Mouse (Mus musculus): ENCODE data around the gene Jmjd6. TPM values are rescaled to one million over a fixed set of nuclear protein-coding genes. Genes with fewer than 3 reads are reported as not detected.
A peak's percentile ranks its signal among the peaks of the same experiment; 100 is the strongest.
"Not testable (repeated sequence)": the region's sequence is repeated elsewhere in the genome, so short reads cannot be mapped to it uniquely, and the experiment has no call there.

The Jmjd6 gene
- polyA plus RNA-seq, 2 experiments, result 57.0 to 68.0 TPM

- H3K9me3 ChIP-seq (ENCODE audit: control insufficient read depth, low read length), result no peaks in the 10 kb centered on the region
- H3K27ac ChIP-seq (replicated peaks; ENCODE audit: low read depth, low read length), result no peak overlapping the region
- H3K36me3 ChIP-seq (ENCODE audit: control insufficient read depth, insufficient read depth, low read length), result peaks cover 57% of the 10 kb centered on the region
- no peak for TF ChIP-seq POLR2A (IDR thresholded peaks at IDR 0.05; ENCODE audit: borderline replicate concordance, extremely low read depth, insufficient read depth, insufficient read length)
- H3K4me3 ChIP-seq (replicated peaks; ENCODE audit: low read length), result peak overlapping the region; percentile 100
- no peaks in the 10 kb centered on the region for H3K27me3 ChIP-seq (ENCODE audit: control insufficient read depth, insufficient read depth, low read length)
- DNase-seq (ENCODE audit: low spot score), result no peak
- ATAC-seq (ENCODE audit: low FRiP score, low read depth), result no peak
- H3K9ac ChIP-seq (ENCODE audit: low read depth, low read length, severe bottlenecking), result peak overlapping the region; percentile 95
- H3K4me2 ChIP-seq (replicated peaks; ENCODE audit: low read depth, low read length, severe bottlenecking), result peak overlapping the region; percentile 76
- peaks cover 12% of the 10 kb centered on the region for H3K4me1 ChIP-seq (ENCODE audit: control insufficient read depth, insufficient read depth, low read length)
- 38% methylated on average over 6 of the region's 6 CpGs for WGBS
Measured at GRCm38 (mm10) chr11:116850833-116851477, 7.7 kb upstream of the Jmjd6 start.

GRCm38 (mm10) chr11:116850085-116850484 lies 6.8 kb upstream of the Jmjd6 start:
- no peak overlapping the region for H3K27ac ChIP-seq (replicated peaks; ENCODE audit: low read depth, low read length)
- H3K9ac ChIP-seq (ENCODE audit: low read depth, low read length, severe bottlenecking), result peak overlapping the region; percentile 95; the same call in 1 of the 2 replicates
- H3K4me1 ChIP-seq (ENCODE audit: control insufficient read depth, insufficient read depth, low read length), result peaks cover 12% of the 10 kb centered on the region
- WGBS, result 62% methylated on average over 4 of the region's 4 CpGs
- no peak for TF ChIP-seq POLR2A (IDR thresholded peaks at IDR 0.05; ENCODE audit: borderline replicate concordance, extremely low read depth, insufficient read depth, insufficient read length)
- no peaks in the 10 kb centered on the region for H3K27me3 ChIP-seq (ENCODE audit: control insufficient read depth, insufficient read depth, low read length)
- H3K4me3 ChIP-seq (replicated peaks; ENCODE audit: low read length), result peak overlapping the region; percentile 100
- peaks cover 57% of the 10 kb centered on the region for H3K36me3 ChIP-seq (ENCODE audit: control insufficient read depth, insufficient read depth, low read length)
- DNase-seq (ENCODE audit: low spot score) (no peak), ATAC-seq (ENCODE audit: low FRiP score, low read depth) (no peak)
- H3K9me3 ChIP-seq (ENCODE audit: control insufficient read depth, low read length), result no peaks in the 10 kb centered on the region
- peak overlapping the region; percentile 76 for H3K4me2 ChIP-seq (replicated peaks; ENCODE audit: low read depth, low read length, severe bottlenecking)

GRCm38 (mm10) chr11:116849587-116849986 lies 6.3 kb upstream of the Jmjd6 start:
- Histone ChIP-seq H3K36me3 (ENCODE audit: control insufficient read depth, insufficient read depth, low read length) (peaks cover 57% of the 10 kb centered on the region), H3K27ac (replicated peaks; ENCODE audit: low read depth, low read length) (no peak overlapping the region), H3K9me3 (ENCODE audit: control insufficient read depth, low read length) (no peaks in the 10 kb centered on the region), H3K4me2 (replicated peaks; ENCODE audit: low read depth, low read length, severe bottlenecking) (no peak overlapping the region), H3K4me3 (replicated peaks; ENCODE audit: low read length) (no peak overlapping the region), H3K9ac (ENCODE audit: low read depth, low read length, severe bottlenecking) (no peak overlapping the region), H3K4me1 (ENCODE audit: control insufficient read depth, insufficient read depth, low read length) (peaks cover 11% of the 10 kb centered on the region), H3K27me3 (ENCODE audit: control insufficient read depth, insufficient read depth, low read length) (no peaks in the 10 kb centered on the region)
- no peak for TF ChIP-seq POLR2A (IDR thresholded peaks at IDR 0.05; ENCODE audit: borderline replicate concordance, extremely low read depth, insufficient read depth, insufficient read length)
- no peak for ATAC-seq (ENCODE audit: low FRiP score, low read depth)
- DNase-seq (ENCODE audit: low spot score), result no peak

- H3K36me3 ChIP-seq (ENCODE audit: control insufficient read depth, insufficient read depth, low read length), result peaks cover 57% of the 10 kb centered on the region
- H3K27me3 ChIP-seq (ENCODE audit: control insufficient read depth, insufficient read depth, low read length); H3K4me2 ChIP-seq (replicated peaks; ENCODE audit: low read depth, low read length, severe bottlenecking); ATAC-seq (ENCODE audit: low FRiP score, low read depth); H3K9me3 ChIP-seq (ENCODE audit: control insufficient read depth, low read length); H3K9ac ChIP-seq (ENCODE audit: low read depth, low read length, severe bottlenecking); H3K27ac ChIP-seq (replicated peaks; ENCODE audit: low read depth, low read length); DNase-seq (ENCODE audit: low spot score); H3K4me3 ChIP-seq (replicated peaks; ENCODE audit: low read length): not testable (repeated sequence)
- H3K4me1 ChIP-seq (ENCODE audit: control insufficient read depth, insufficient read depth, low read length), result peaks cover 13% of the 10 kb centered on the region
- 84% methylated on average over 2 of the region's 2 CpGs for WGBS
Measured at GRCm38 (mm10) chr11:116848877-116849178, 5.6 kb upstream of the Jmjd6 start.

GRCm38 (mm10) chr11:116848086-116848876 lies 5.0 kb upstream of the Jmjd6 start:
- peaks cover 57% of the 10 kb centered on the region for H3K36me3 ChIP-seq (ENCODE audit: control insufficient read depth, insufficient read depth, low read length)
- H3K9me3 ChIP-seq (ENCODE audit: control insufficient read depth, low read length), result no peaks in the 10 kb centered on the region
- peaks cover 13% of the 10 kb centered on the region for H3K4me1 ChIP-seq (ENCODE audit: control insufficient read depth, insufficient read depth, low read length)
- no peak overlapping the region for H3K27ac ChIP-seq (replicated peaks; ENCODE audit: low read depth, low read length)
- ATAC-seq (ENCODE audit: low FRiP score, low read depth), result no peak
- no peak for DNase-seq (ENCODE audit: low spot score)
- H3K27me3 ChIP-seq (ENCODE audit: control insufficient read depth, insufficient read depth, low read length), result no peaks in the 10 kb centered on the region
- H3K4me3 ChIP-seq (replicated peaks; ENCODE audit: low read length), result no peak overlapping the region
- no peak overlapping the region for H3K4me2 ChIP-seq (replicated peaks; ENCODE audit: low read depth, low read length, severe bottlenecking)
- TF ChIP-seq POLR2A (IDR thresholded peaks at IDR 0.05; ENCODE audit: borderline replicate concordance, extremely low read depth, insufficient read depth, insufficient read length), result no peak
- H3K9ac ChIP-seq (ENCODE audit: low read depth, low read length, severe bottlenecking), result no peak overlapping the region
- 81% methylated on average over 5 of the region's 5 CpGs for WGBS
